ENCODE assay signal across 9 mouse cellular contexts in genomic region chr9:49571695-49572510, GRCm38 (mm10).
DNase-seq lines count a peak whose midpoint lies in the region; ATAC-seq lines count a peak whose summit lies in the region.
"Had no signal": no experiment of that assay in that cellular context is flagged by ENCODE, and none has a peak within 500 bp of the region (broad histone marks: within the 10 kb centered on the region; RNA-seq: fewer than 3 reads in every experiment).

No protein-coding gene starts in this region.

- ATAC-seq in heart, embryonic 16.5 days (replicated peaks; ENCODE audit: extremely low read depth, insufficient read depth, low FRiP score): peak; percentile 45; the same call in 1 of the 2 replicates
- peak; percentile 86 for ATAC-seq in intestine, embryonic 15.5 days
- peak; percentile 86 for ATAC-seq in stomach, embryonic 16.5 days (ENCODE audit: insufficient read depth, low FRiP score)

- DNase-seq in heart, postnatal 25 days (ENCODE audit: low spot score): no peak
- peak; percentile 7 for DNase-seq in ZHBTc4 (ENCODE audit: low read depth, low spot score)
- DNase-seq in embryonic facial prominence, embryonic 10.5 days (ENCODE audit: low spot score): peak; percentile 20
- DNase-seq in natural killer cell, adult 2 months (ENCODE audit: low spot score in 2 of 2): no peak
- no peak for DNase-seq in urinary bladder, adult 18-20 months (ENCODE audit: low spot score in 2 of 2)

- no peaks in the 10 kb centered on the region for H3K27me3 ChIP-seq in heart, embryonic 16.5 days (ENCODE audit: control insufficient read depth, insufficient read depth, low read length)
- no peaks in the 10 kb centered on the region for H3K27me3 ChIP-seq in embryonic facial prominence, embryonic 10.5 days (replicated peaks; ENCODE audit: low read depth, poor library complexity, severe bottlenecking)
- H3K27me3 ChIP-seq in intestine, embryonic 15.5 days (replicated peaks): no peaks in the 10 kb centered on the region
- no peaks in the 10 kb centered on the region for H3K27me3 ChIP-seq in stomach, embryonic 16.5 days (ENCODE audit: control insufficient read depth, insufficient read depth, low read length)

- H3K36me3 ChIP-seq in heart, embryonic 16.5 days (ENCODE audit: control insufficient read depth, insufficient read depth): peaks cover 15% of the 10 kb centered on the region; the same call in 1 of the 2 replicates
- peaks cover 3% of the 10 kb centered on the region; the same call in 1 of the 2 replicates for H3K36me3 ChIP-seq in embryonic facial prominence, embryonic 10.5 days (replicated peaks)
- H3K36me3 ChIP-seq in intestine, embryonic 15.5 days: no peaks in the 10 kb centered on the region
- no peaks in the 10 kb centered on the region for H3K36me3 ChIP-seq in stomach, embryonic 16.5 days (ENCODE audit: control insufficient read depth, insufficient read depth, low read length)
- H3K36me3 ChIP-seq: G1E had no signal

- intact Hi-C loops in heart, postnatal 25 days (cut with DNase I): no loop called here

- H3K4me3 ChIP-seq in heart, embryonic 16.5 days (ENCODE audit: low read length): no peak overlapping the region
- H3K4me3 ChIP-seq in embryonic facial prominence, embryonic 10.5 days: no peak overlapping the region
- H3K4me3 ChIP-seq in intestine, embryonic 15.5 days (replicated peaks): no peak overlapping the region
- H3K4me3 ChIP-seq in stomach, embryonic 16.5 days (replicated peaks; ENCODE audit: low read length): no peak overlapping the region

- peak overlapping the region; percentile 61 for H3K27ac ChIP-seq in heart, embryonic 16.5 days (ENCODE audit: low read length)
- H3K27ac ChIP-seq in embryonic facial prominence, embryonic 10.5 days (replicated peaks): peak overlapping the region; percentile 72
- H3K27ac ChIP-seq in intestine, embryonic 15.5 days: peak overlapping the region; percentile 68
- peak overlapping the region; percentile 78 for H3K27ac ChIP-seq in stomach, embryonic 16.5 days (ENCODE audit: low read length)

- 0 out of 2 replicates have a peak overlapping the region, but pooled peaks have one; percentile 22 for H3K9ac ChIP-seq in heart, embryonic 16.5 days (ENCODE audit: low read length)
- no peak overlapping the region for H3K9ac ChIP-seq in intestine, embryonic 15.5 days
- 0 out of 2 replicates have a peak overlapping the region, but pooled peaks have one; percentile 5 for H3K9ac ChIP-seq in stomach, embryonic 16.5 days (ENCODE audit: low read length)

- H3K9me3 ChIP-seq in heart, embryonic 16.5 days (replicated peaks; ENCODE audit: control insufficient read depth, low read length): no peaks in the 10 kb centered on the region
- no peaks in the 10 kb centered on the region for H3K9me3 ChIP-seq in embryonic facial prominence, embryonic 10.5 days
- no peaks in the 10 kb centered on the region for H3K9me3 ChIP-seq in intestine, embryonic 15.5 days
- H3K9me3 ChIP-seq in stomach, embryonic 16.5 days (replicated peaks; ENCODE audit: control insufficient read depth, low read length): no peaks in the 10 kb centered on the region

- peaks cover 34% of the 10 kb centered on the region for H3K4me1 ChIP-seq in heart, embryonic 16.5 days (ENCODE audit: control insufficient read depth, insufficient read depth, low read length)
- H3K4me1 ChIP-seq in embryonic facial prominence, embryonic 10.5 days: peaks cover 28% of the 10 kb centered on the region
- H3K4me1 ChIP-seq in intestine, embryonic 15.5 days (replicated peaks): peaks cover 21% of the 10 kb centered on the region; the same call in 1 of the 2 replicates
- H3K4me1 ChIP-seq in stomach, embryonic 16.5 days (ENCODE audit: control insufficient read depth, insufficient read depth, low read length): peaks cover 26% of the 10 kb centered on the region

- 42% methylated on average over 9 of the region's 9 CpGs for WGBS in heart, embryonic 16.5 days
- WGBS in embryonic facial prominence, embryonic 10.5 days: 59% methylated on average over 9 of the region's 9 CpGs
- 36% methylated on average over 9 of the region's 9 CpGs for WGBS in intestine, embryonic 15.5 days
- WGBS in stomach, embryonic 16.5 days: 34% methylated on average over 9 of the region's 9 CpGs

- H3K4me2 ChIP-seq in heart, embryonic 16.5 days (ENCODE audit: low read depth, low read length): peak overlapping the region; percentile 19; the same call in 1 of the 2 replicates
- H3K4me2 ChIP-seq in intestine, embryonic 15.5 days (replicated peaks): no peak overlapping the region
- peak overlapping the region; percentile 19; the same call in 1 of the 2 replicates for H3K4me2 ChIP-seq in stomach, embryonic 16.5 days (ENCODE audit: low read depth, low read length)

Comparison
In these comparisons a context has a peak if more than half of its experiments do, and no peak if none do; other contexts are left out.
1. DNase-seq: peak in ZHBTc4 (single experiment) and embryonic facial prominence, embryonic 10.5 days (single experiment); none in heart, postnatal 25 days (single experiment), natural killer cell, adult 2 months (0 of 2) and urinary bladder, adult 18-20 months (0 of 2).
2. Peak in every context shown above with its lines, with median percentiles within 50 percentile points of each other: ATAC-seq and H3K27ac ChIP-seq.